Mouse (Mus musculus): Measurements from ENCODE around the gene Efcab10.
A peak's percentile ranks its signal among the peaks of the same experiment; 100 is the strongest.

Efcab10 gene

GRCm38 (mm10) chr12:33394804-33395623 is at the start of gene Efcab10:
TSS of gene Efcab10 (plus strand) at chr12:33394854.
- DNase-seq, result no peak

GRCm38 (mm10) chr12:33344970-33345772 is 49.5 kb upstream of the Efcab10 start:
- no peak for DNase-seq

GRCm38 (mm10) chr12:33345773-33346435 is 48.8 kb upstream of the Efcab10 start:
- DNase-seq, result no peak

- DNase-seq, result no peak
Measured at GRCm38 (mm10) chr12:33352671-33353070, 42.0 kb upstream of the Efcab10 start.

- no peak for DNase-seq
Measured at GRCm38 (mm10) chr12:33358345-33358744, 36.3 kb upstream of the Efcab10 start.

- no peak for DNase-seq
Measured at GRCm38 (mm10) chr12:33359209-33359608, 35.4 kb upstream of the Efcab10 start.

GRCm38 (mm10) chr12:33359878-33360482 is 34.7 kb upstream of the Efcab10 start:
- no peak for DNase-seq

- DNase-seq, result no peak
Measured at GRCm38 (mm10) chr12:33360729-33361128, 33.9 kb upstream of the Efcab10 start.

- DNase-seq, result no peak
Measured at GRCm38 (mm10) chr12:33364511-33364910, 30.1 kb upstream of the Efcab10 start.

- DNase-seq, result no peak
Measured at GRCm38 (mm10) chr12:33365133-33365532, 29.5 kb upstream of the Efcab10 start.

GRCm38 (mm10) chr12:33369555-33369954 is 25.1 kb upstream of the Efcab10 start:
- DNase-seq, result no peak

- DNase-seq, result peak; percentile 80
Measured at GRCm38 (mm10) chr12:33379624-33380445, 14.8 kb upstream of the Efcab10 start.

- DNase-seq, result peak; percentile 63 to 64
Measured at GRCm38 (mm10) chr12:33388842-33389241, 5.8 kb upstream of the Efcab10 start.

GRCm38 (mm10) chr12:33390844-33391560 is 3.7 kb upstream of the Efcab10 start:
- no peak for DNase-seq

- no peak for DNase-seq
Measured at GRCm38 (mm10) chr12:33403265-33403693, 8.6 kb downstream of the Efcab10 start.

- no peak for DNase-seq
Measured at GRCm38 (mm10) chr12:33404996-33405395, 10.3 kb downstream of the Efcab10 start.

- no peak for DNase-seq
Measured at GRCm38 (mm10) chr12:33405398-33406026, 10.9 kb downstream of the Efcab10 start.

GRCm38 (mm10) chr12:33411580-33412151 is 17.0 kb downstream of the Efcab10 start:
- DNase-seq, result peak in 1 of 2 experiments; percentile 4

- DNase-seq, result peak; percentile 17 to 33
Measured at GRCm38 (mm10) chr12:33424329-33424728, 29.7 kb downstream of the Efcab10 start.

- no peak for DNase-seq
Measured at GRCm38 (mm10) chr12:33427293-33427692, 32.6 kb downstream of the Efcab10 start.
